Mouse (Mus musculus) adrenal gland, postnatal 36 days (tissue): Measurements from ENCODE around the gene Enpp3. TPM values are rescaled to one million over a fixed set of nuclear protein-coding genes. Genes with fewer than 3 reads are reported as not detected.

Experiments used
- DNase-seq, 2 experiments: peaks; one replicate each; pipeline ENCODE4 v3.0.0; 2021; ENCODE audit warnings: mixed read lengths in 1 of 2
- total RNA-seq, 2 experiments: library from RNA; stranded (reverse); gene quantifications; 2 replicates each; pipeline ENCODE4 v1.2.3; 2021

Gene Enpp3
- total RNA-seq, 2 experiments from 2014 or later = 1.3 to 1.8 TPM

DNA sequence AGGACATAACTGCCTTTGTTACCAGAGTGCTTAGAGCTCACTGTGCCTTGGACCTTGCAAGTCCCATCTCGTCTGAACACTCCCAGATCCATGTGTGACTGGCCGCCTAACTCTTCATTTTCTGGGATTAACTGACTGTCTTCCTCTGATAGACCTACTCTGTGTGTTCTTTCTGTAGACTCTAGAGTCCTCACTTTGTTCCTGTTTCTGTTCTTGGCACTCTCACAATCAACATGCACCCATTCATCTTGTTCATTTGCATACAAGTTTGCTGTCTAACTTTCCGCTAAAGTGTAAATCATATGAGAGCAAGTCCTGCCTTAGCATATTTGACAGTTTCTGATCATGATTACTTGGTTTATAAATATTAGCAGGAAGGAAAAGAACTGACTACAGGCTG lies 79.4 kb downstream of the Enpp3 start:
- DNase-seq = no peak

DNA sequence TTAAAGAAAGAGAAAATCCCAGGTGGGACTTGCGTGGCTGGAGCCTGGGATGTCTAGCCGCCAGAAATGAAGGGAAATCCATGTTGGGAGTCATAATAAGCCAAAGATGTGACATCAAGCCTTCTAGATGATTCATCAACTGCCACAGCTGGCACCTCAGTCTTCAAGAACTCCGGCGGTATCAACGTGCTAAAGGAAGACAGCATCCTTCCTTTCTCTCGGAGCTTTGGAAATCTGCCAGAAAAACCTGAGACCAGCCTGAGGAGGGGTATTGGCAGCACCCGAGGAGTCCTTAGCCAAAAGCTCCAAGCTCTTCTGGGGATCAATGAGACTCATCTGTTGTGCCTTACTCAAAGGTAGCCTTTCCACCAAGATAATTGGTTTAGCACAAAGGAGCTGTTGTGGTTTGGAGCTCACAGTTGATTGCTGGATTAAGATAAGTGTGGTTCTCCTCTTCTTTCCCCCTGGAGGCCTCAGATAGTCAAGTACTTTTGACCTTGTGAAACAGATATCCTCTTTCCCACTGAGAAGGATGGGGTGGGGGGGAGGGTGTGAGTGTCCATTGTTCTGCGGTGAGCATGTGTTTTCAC lies 84.2 kb downstream of the Enpp3 start:
- no peak for DNase-seq

DNA sequence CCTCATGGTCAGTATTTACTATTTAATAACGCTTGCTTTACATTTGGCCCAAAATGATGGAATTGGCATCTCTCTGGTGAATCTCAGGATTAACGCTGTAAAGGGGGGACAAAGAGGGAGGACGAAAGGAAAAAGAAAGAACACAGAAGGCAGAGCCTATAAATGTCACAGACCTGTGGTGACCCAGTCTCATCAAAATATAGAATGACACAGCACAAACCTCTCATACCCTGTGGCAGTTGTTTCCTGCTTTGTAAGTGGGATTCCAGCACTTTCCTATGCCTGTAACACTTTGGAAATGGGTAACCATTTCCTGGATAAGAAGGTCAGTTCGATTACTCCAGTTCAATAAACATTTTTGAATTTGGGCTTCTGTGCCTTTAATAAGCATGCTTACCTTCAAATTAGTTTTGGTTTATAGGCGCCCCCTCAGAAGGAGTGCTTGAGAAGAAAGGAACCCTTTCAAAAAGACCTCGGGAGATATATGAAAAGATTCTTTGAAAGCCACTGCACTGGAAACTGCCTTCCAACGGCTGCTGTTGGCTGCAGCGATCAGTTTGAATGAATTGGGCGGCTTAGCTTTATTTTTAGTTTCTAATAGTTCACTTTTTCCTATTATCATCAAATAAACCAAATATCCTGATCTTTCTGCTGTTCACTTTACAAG lies 87.6 kb downstream of the Enpp3 start:
- DNase-seq = no peak

DNA sequence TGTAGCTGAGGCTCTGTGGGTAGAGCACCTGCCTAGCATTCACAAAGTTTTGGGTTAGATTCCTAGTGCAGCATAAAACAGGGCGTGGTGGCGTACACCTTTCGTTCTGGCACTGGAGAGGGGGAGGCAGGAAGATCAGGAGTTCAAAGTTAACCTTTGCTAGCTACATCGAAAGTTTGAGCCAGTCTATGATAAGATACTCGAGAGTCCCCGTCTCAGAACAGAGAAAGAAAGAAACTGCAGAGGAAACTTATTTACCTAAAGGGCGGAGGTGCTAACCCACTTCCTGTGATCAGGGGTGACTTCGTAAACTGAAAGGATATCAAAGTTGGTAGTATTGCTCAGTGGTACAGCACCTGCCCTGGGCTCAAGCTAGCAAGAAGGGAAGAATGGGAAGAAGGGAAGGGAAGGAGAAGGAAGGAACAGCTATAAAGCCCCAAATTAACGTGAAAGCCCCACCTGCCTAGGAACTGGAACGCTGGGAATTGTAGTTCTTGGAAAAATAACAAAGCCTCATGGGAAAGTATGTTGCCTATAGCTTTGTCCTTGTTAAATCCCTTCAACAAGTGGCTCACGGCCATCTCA lies 88.3 kb downstream of the Enpp3 start:
- DNase-seq = no peak

DNA sequence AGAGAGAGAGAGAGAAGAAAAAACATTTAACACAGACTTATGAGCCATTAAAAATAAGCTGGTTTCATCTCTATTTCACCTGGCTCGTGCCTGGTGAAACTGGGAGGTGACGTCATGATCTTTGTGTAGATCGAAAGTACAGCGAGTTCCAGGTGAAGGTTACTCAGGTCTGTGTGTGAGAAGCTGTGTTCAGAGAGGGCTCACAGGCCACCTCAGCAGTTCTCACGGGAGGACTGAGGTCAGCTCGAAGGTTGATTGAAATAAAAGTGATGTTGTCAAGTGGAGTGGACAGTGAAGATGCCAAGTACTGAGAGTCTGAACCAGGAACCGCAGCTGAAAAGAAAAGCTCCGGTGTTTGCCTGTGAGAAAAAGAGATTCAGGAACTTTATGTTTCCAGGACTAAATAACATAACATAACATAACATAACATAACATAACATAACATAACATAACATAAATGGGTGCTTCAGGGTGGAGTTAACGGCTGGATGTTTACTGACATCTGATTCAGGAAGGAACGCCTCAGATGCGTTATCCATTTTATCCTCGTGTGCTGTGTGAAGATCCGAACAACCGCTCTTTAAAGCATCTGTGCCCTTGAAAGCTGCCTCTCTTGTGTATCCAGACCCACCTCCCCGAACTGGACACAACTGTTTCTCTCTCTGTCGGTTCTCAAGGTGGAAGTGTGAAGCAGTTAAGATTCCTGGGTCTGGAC lies 88.9 kb downstream of the Enpp3 start:
- DNase-seq = no peak

DNA sequence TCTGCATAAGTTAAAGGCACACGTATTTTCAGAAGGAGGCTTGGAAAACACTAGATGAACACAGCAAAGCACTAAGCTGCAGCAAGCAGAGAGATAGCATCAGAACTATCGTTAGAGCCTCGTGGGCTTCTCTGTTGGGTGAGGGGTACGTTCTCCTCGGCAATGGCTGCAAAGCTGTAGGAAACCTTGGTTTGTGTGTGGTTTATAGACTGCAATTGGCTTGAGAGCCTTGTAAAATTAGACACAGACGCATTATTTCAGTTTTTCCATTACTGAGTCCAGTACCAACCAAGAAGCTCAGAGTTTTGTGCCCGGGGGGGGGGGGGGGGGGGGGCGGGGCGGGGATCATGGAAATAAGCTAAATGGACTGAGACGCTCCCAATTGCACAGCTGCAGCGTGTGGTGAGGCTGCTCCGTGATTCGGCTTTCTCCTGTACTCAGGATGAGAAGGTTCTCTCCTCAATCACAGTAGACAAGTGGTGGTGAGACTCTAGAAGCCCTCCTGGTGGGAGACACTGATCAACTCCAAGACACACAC lies 99.6 kb downstream of the Enpp3 start:
- no peak for DNase-seq

DNA sequence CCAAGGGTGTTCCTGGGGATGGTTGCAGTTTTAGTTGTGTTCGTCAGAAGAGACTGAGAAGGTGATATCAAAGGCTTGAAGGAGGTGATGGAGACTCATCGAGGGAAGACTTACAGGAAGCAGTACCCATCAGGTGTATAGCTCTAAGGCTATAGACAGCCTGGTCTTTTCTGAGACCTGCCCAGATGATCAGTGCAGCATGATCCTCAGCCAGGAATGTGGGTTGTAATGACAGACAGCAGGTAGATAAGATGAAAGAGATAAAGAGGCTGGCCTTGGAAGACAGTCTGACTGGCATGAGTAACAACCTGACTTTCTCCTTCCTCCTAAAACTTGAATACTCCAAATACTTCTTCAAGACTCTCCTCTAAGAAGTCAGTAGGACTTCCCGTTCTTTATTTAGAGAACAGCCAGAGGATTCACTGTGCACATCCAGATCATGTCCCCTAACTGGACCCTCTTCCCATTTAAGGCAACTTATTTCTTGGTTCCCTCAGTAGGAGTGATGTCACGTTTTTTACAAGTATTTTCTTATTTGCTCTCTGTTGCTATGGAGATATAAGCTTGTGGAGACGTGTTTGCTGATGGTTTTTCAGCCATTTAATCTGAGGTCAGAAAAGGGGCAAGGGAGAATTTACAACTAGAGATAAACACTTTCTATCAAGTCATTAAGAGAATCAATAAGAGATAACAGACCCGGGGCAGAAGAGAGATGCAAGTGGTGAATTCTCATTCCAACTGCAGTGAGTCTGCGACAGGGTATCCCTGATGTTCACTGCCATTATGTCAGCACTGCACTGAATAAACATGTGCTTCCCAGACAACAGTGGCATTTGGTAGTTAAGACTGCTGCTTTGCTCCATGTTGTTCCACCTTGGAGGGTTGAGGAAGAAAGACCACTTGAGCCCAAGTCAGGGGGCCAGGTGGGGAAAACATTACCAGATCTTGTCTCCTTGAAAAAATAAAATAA lies 101.1 kb downstream of the Enpp3 start:
- no peak for DNase-seq

DNA sequence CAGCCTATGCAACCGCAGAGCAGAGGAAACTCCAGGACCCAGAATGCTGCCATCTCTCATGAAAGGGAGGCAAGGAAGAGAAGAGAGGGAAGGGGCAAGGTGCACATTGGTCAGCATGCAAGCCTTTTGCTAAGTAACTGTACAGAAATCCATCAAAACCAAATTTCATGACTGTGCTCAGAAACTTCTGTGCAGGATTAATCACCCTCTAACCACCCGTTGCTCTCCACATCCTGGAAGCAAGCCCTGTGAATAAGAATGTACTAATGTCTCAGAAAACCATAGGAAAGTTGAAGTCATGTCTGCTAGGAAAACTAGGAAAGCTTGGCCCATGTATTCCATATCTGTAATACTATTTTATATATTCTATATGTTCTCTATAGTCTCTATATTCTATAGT lies 103.5 kb downstream of the Enpp3 start:
- DNase-seq = no peak

DNA sequence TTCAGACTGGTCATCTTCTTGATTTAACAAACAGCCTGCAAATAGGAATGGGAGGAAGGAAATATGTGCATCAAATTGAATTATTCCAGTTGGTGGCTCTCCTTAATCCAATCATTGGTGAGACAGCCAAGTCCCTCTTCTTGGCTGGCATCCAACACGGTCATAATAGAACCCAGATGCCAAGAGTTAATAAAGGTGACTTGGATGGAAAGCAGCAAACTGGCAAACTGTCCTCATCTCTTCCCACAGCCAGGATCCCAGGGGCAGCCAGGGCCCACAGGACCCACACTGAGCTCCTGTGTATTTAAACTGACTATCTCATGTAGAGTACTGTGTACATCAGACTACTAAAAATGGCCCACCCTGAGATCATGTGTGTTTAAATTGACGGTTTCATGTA lies 104.2 kb downstream of the Enpp3 start:
- no peak for DNase-seq

DNA sequence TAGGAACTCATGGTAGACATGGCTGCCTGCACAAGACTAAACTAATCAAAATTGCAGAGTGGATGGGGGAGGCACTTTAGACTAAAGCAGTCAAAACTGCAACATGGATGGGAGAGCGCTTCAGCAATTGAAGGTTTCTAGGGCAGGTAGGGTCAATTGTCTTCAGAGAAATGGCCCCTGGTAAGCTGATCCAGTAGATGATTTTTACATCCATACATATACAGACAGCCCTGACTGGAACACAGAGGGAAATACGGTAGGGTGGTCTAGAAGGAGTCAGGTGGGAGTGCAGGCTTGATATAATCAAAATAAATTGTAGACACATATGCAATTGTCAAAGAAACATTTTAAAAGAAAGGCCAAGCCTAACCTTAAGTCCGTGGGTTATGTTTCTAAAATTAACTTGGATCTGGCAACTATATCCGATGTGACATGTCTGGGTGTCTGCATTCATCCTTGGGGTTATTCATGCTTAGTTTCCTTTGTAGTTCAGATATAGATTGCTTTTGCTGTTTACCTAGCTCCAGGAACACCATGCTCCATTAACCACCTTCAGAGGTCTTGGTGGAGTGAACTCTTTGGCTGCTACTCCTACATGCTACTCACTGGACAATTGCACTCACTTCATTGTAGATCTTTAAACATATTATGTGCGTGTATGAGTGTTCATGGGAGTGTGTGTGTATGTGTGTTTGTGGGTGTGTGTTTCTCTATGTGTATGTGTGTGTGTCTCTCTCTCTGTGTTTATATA lies 107.4 kb downstream of the Enpp3 start:
- no peak for DNase-seq

DNA sequence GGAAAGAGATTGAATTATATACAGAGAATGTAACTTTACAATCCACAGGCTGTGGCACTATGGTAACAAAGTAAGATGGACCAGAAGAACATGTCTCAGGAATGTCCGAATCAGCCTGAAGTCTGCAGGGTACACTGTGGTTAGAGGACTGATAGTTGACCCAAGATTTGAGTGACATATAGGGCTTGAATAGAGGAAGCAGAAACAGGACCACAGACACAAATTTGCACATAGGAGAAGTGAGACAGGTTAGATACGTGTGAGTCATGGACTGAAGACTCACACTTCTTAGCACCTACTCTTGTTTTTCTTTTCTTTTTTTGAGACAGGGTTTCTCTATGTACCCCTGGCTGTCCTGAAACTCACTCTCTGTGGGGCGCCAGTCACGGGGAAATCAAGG lies 115.1 kb downstream of the Enpp3 start:
- no peak for DNase-seq

DNA sequence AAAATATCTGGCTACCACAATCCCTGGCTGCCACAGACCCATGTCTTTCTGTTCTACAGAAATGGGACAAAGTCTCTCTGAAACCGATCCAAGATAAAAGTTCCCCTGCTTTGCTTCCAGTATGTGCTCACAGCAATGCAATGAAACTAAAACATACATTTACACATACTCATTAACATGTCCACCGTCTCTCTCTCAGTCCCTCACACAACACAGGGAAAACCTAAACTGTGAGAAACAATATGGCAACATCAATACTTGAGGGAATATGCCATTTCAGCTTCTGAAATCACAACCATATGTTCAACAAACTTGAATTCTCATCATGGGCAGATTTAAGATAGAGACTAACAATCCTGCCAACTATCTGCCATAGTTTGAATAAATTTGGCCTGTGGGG lies 117.4 kb downstream of the Enpp3 start:
- DNase-seq = no peak

Other genes with a start within 250 kb of the Enpp3 start
- gene Ccn2, start 247.4 kb downstream of the Enpp3 start, total RNA-seq = 10 to 100 TPM; 53.2 to 57.8 TPM
- 1 to 10 TPM; 2.7 to 3.8 TPM for gene Enpp1, start 130.7 kb downstream of the Enpp3 start, total RNA-seq
- gene Med23, start 27.2 kb upstream of the Enpp3 start, total RNA-seq = 10 to 100 TPM; 24.1 to 26.4 TPM
- under 1 TPM in 1 of 2 experiments, not detected in 1; 0.70 TPM for gene Arg1, start 84.7 kb upstream of the Enpp3 start, total RNA-seq